Mouse (Mus musculus) heart, embryonic 12.5 days (tissue): ENCODE measurements around the gene Emc4. TPM values are rescaled to one million over a fixed set of nuclear protein-coding genes. Genes with fewer than 3 reads are reported as not detected.

ENCODE experiments used
- ATAC-seq: fragments of 200-750 bp; cut with Nextera tagmentation; 2 replicates; pipeline ENCODE4 v1.8.0; 2017; ENCODE audit warnings: moderate TSS enrichment, moderate library complexity; ENCODE audit not compliant: insufficient number of reproducible peaks, low FRiP score
- H3K27ac ChIP-seq: fragments of 300-500 bp; sonication (generic); 2 replicates; pipeline ENCODE4 v1.5.1; 2016; ENCODE audit warnings: mild to moderate bottlenecking, moderate library complexity; ENCODE audit not compliant: poor library complexity, severe bottlenecking
- H3K27me3 ChIP-seq: fragments of 300-500 bp; sonication (generic); replicated peaks from 2 replicates; pipeline ENCODE4 v1.6.1; 2016; ENCODE audit warnings: mild to moderate bottlenecking, moderate library complexity
- H3K36me3 ChIP-seq: fragments of 300-500 bp; sonication (generic); 2 replicates; pipeline ENCODE4 v1.6.1; 2016; ENCODE audit warnings: mild to moderate bottlenecking, moderate library complexity
- H3K4me1 ChIP-seq: fragments of 300-500 bp; sonication (generic); replicated peaks from 2 replicates; pipeline ENCODE4 v1.6.1; 2016; ENCODE audit warnings: mild to moderate bottlenecking
- H3K4me2 ChIP-seq: fragments of 300-500 bp; sonication (generic); 2 replicates; pipeline ENCODE4 v1.6.1; 2016; ENCODE audit warnings: mild to moderate bottlenecking, moderate library complexity
- H3K4me3 ChIP-seq: fragments of 300-500 bp; sonication (generic); 2 replicates; pipeline ENCODE4 v1.5.1; 2016; ENCODE audit warnings: mild to moderate bottlenecking
- H3K9ac ChIP-seq: fragments of 300-500 bp; sonication (generic); 2 replicates; pipeline ENCODE4 v1.6.1; 2016; ENCODE audit warnings: mild to moderate bottlenecking, moderate library complexity
- H3K9me3 ChIP-seq: fragments of 300-500 bp; sonication (generic); replicated peaks from 2 replicates; pipeline ENCODE4 v1.6.1; 2016; ENCODE audit warnings: mild to moderate bottlenecking, moderate library complexity
- WGBS: fragments of 180-500 bp; shearing (Covaris S2); methylation state at CpG from one replicate; pipeline ENCODE4 v1.1.7; 2016; 5-methylcytosine and 5-hydroxymethylcytosine counted together
- polyA plus RNA-seq: library from polyadenylated mRNA; unstranded; fragments of >200 nt; fragmentation: Nextera tagmentation; extraction: Ambion mirVana; gene quantifications from 2 replicates; pipeline ENCODE4 v1.2.1, GENCODE M21; 2016

Gene Emc4
- polyA plus RNA-seq, 1 experiment from 2014 or later, result 91.4 TPM

GRCm38 (mm10) chr2:112374610-112375009 is 6.8 kb upstream of the Emc4 start:
- H3K27ac ChIP-seq, result 0 out of 2 replicates have a peak overlapping the region, but pooled peaks have one; percentile 1
- 32% methylated on average over 5 of the region's 5 CpGs for WGBS
- H3K9ac ChIP-seq, result no peak overlapping the region
- H3K4me3 ChIP-seq, result no peak overlapping the region
- no peaks in the 10 kb centered on the region for H3K9me3 ChIP-seq
- no peaks in the 10 kb centered on the region for H3K27me3 ChIP-seq
- H3K4me1 ChIP-seq, result no peaks in the 10 kb centered on the region
- H3K4me2 ChIP-seq, result no peak overlapping the region
- H3K36me3 ChIP-seq, result no peaks in the 10 kb centered on the region
- ATAC-seq, result no peak

- H3K4me3 ChIP-seq, result no peak overlapping the region
- WGBS, result 53% methylated on average over 4 of the region's 4 CpGs
- H3K27ac ChIP-seq, result no peak overlapping the region
- H3K4me1 ChIP-seq, result no peaks in the 10 kb centered on the region
- no peak overlapping the region for H3K9ac ChIP-seq
- H3K4me2 ChIP-seq, result no peak overlapping the region
- ATAC-seq, result no peak
- no peaks in the 10 kb centered on the region for H3K9me3 ChIP-seq
- H3K27me3 ChIP-seq, result no peaks in the 10 kb centered on the region
- H3K36me3 ChIP-seq, result no peaks in the 10 kb centered on the region
Measured at GRCm38 (mm10) chr2:112373141-112373540, 5.3 kb upstream of the Emc4 start.

GRCm38 (mm10) chr2:112369941-112370340 is 2.1 kb upstream of the Emc4 start:
- no peak overlapping the region for H3K4me2 ChIP-seq
- H3K4me3 ChIP-seq, result no peak overlapping the region
- H3K9me3 ChIP-seq, result no peaks in the 10 kb centered on the region
- 69% methylated on average over 5 of the region's 5 CpGs for WGBS
- peaks cover 3% of the 10 kb centered on the region; the same call in 1 of the 2 replicates for H3K36me3 ChIP-seq
- no peak overlapping the region for H3K9ac ChIP-seq
- no peak overlapping the region for H3K27ac ChIP-seq
- no peaks in the 10 kb centered on the region for H3K27me3 ChIP-seq
- ATAC-seq, result no peak
- H3K4me1 ChIP-seq, result peaks cover 9% of the 10 kb centered on the region; the same call in 1 of the 2 replicates

GRCm38 (mm10) chr2:112367222-112367621 is 605 bp downstream of the Emc4 start:
- Histone ChIP-seq H3K4me3 (peak overlapping the region; percentile 74), H3K36me3 (peaks cover 26% of the 10 kb centered on the region), H3K27me3 (no peaks in the 10 kb centered on the region), H3K9ac (peak overlapping the region; percentile 75), H3K4me2 (peak overlapping the region; percentile 88), H3K9me3 (no peaks in the 10 kb centered on the region), H3K4me1 (peaks cover 9% of the 10 kb centered on the region; the same call in 1 of the 2 replicates), H3K27ac (no peak overlapping the region)
- 18% methylated on average over 15 of the region's 15 CpGs for WGBS
- ATAC-seq, result peak; percentile 25; the same call in 1 of the 2 replicates

GRCm38 (mm10) chr2:112360781-112361169 is 7.1 kb downstream of the Emc4 start:
- WGBS, result 79% methylated on average over 2 of the region's 2 CpGs
- Histone ChIP-seq H3K9me3 (no peaks in the 10 kb centered on the region), H3K4me1 (no peaks in the 10 kb centered on the region), H3K4me3 (no peak overlapping the region), H3K4me2 (no peak overlapping the region), H3K27me3 (no peaks in the 10 kb centered on the region), H3K9ac (no peak overlapping the region), H3K27ac (no peak overlapping the region), H3K36me3 (peaks cover 86% of the 10 kb centered on the region)
- ATAC-seq, result no peak

- 91% methylated on average over 12 of the region's 12 CpGs for WGBS
- peaks cover 91% of the 10 kb centered on the region for H3K36me3 ChIP-seq
- no peak overlapping the region for H3K4me2 ChIP-seq
- no peak overlapping the region for H3K4me3 ChIP-seq
- no peaks in the 10 kb centered on the region for H3K4me1 ChIP-seq
- H3K9me3 ChIP-seq, result no peaks in the 10 kb centered on the region
- no peak overlapping the region for H3K27ac ChIP-seq
- H3K9ac ChIP-seq, result no peak overlapping the region
- ATAC-seq, result no peak
- no peaks in the 10 kb centered on the region for H3K27me3 ChIP-seq
Measured at GRCm38 (mm10) chr2:112360012-112360780, 7.6 kb downstream of the Emc4 start.

GRCm38 (mm10) chr2:112359611-112360010 is 8.2 kb downstream of the Emc4 start:
- H3K27ac ChIP-seq, result no peak overlapping the region
- WGBS, result 91% methylated on average over 2 of the region's 2 CpGs
- no peak overlapping the region for H3K4me2 ChIP-seq
- H3K27me3 ChIP-seq, result no peaks in the 10 kb centered on the region
- H3K9ac ChIP-seq, result no peak overlapping the region
- H3K4me1 ChIP-seq, result no peaks in the 10 kb centered on the region
- H3K36me3 ChIP-seq, result peaks cover 91% of the 10 kb centered on the region
- H3K9me3 ChIP-seq, result no peaks in the 10 kb centered on the region
- no peak overlapping the region for H3K4me3 ChIP-seq
- no peak for ATAC-seq

GRCm38 (mm10) chr2:112353685-112354455 is 14.0 kb downstream of the Emc4 start:
- Histone ChIP-seq H3K27ac (no peak overlapping the region), H3K9me3 (no peaks in the 10 kb centered on the region), H3K9ac (no peak overlapping the region), H3K27me3 (no peaks in the 10 kb centered on the region), H3K36me3 (peaks cover 77% of the 10 kb centered on the region), H3K4me1 (no peaks in the 10 kb centered on the region), H3K4me3 (no peak overlapping the region), H3K4me2 (no peak overlapping the region)
- WGBS, result 87% methylated on average over 7 of the region's 7 CpGs
- no peak for ATAC-seq

- 92% methylated on average over 3 of the region's 3 CpGs for WGBS
- Histone ChIP-seq H3K36me3 (peaks cover 61% of the 10 kb centered on the region), H3K27ac (no peak overlapping the region), H3K9me3 (no peaks in the 10 kb centered on the region), H3K27me3 (no peaks in the 10 kb centered on the region), H3K4me1 (no peaks in the 10 kb centered on the region), H3K4me3 (no peak overlapping the region), H3K9ac (no peak overlapping the region), H3K4me2 (no peak overlapping the region)
- ATAC-seq, result no peak
Measured at GRCm38 (mm10) chr2:112348246-112348645, 19.6 kb downstream of the Emc4 start.

- 58% methylated on average over 3 of the region's 3 CpGs for WGBS
- Histone ChIP-seq H3K4me3 (no peak overlapping the region), H3K27me3 (no peaks in the 10 kb centered on the region), H3K9ac (no peak overlapping the region), H3K4me2 (no peak overlapping the region), H3K36me3 (peaks cover 57% of the 10 kb centered on the region), H3K4me1 (no peaks in the 10 kb centered on the region), H3K9me3 (no peaks in the 10 kb centered on the region), H3K27ac (no peak overlapping the region)
- ATAC-seq, result 0 out of 2 replicates have a peak, but pooled peaks have one; percentile 51
Measured at GRCm38 (mm10) chr2:112341117-112341516, 26.7 kb downstream of the Emc4 start.

- no peak overlapping the region for H3K9ac ChIP-seq
- H3K27ac ChIP-seq, result no peak overlapping the region
- H3K9me3 ChIP-seq, result no peaks in the 10 kb centered on the region
- H3K4me3 ChIP-seq, result no peak overlapping the region
- H3K36me3 ChIP-seq, result peaks cover 56% of the 10 kb centered on the region
- WGBS, result 82% methylated on average over 2 of the region's 2 CpGs
- no peaks in the 10 kb centered on the region for H3K27me3 ChIP-seq
- ATAC-seq, result no peak
- H3K4me2 ChIP-seq, result no peak overlapping the region
- no peaks in the 10 kb centered on the region for H3K4me1 ChIP-seq
Measured at GRCm38 (mm10) chr2:112339736-112340135, 28.1 kb downstream of the Emc4 start.
